Mouse (Mus musculus) hindbrain, postnatal 0 days (tissue): ENCODE measurements at regions not wholly inside any gene's neighbourhood (a gene's known extent, or its start where the extent isn't known, plus 50 kb on each side); places are given as distances from the start of the nearest gene placed in this dataset.

ENCODE experiments used
- ATAC-seq: fragments of 200-750 bp; cut with Nextera tagmentation; 2 replicates; pipeline ENCODE4 v1.8.0; 2017; ENCODE audit warnings: mild to moderate bottlenecking, moderate TSS enrichment, moderate library complexity
- DNase-seq: peaks from one replicate; pipeline ENCODE4 v3.0.0-alpha.2; 2015; ENCODE audit warnings: low spot score
- H3K27ac ChIP-seq: fragments of 300-500 bp; sonication (generic); 2 replicates; pipeline ENCODE4 v1.5.1; 2014; ENCODE audit warnings: mild to moderate bottlenecking
- H3K27me3 ChIP-seq: fragments of 300-500 bp; sonication (generic); 2 replicates; pipeline ENCODE4 v1.6.1; 2014; ENCODE audit warnings: low read length, mixed read lengths; ENCODE audit not compliant: insufficient read depth
- H3K36me3 ChIP-seq: fragments of 300-500 bp; sonication (generic); 2 replicates; pipeline ENCODE4 v1.6.1; 2014; ENCODE audit warnings: low read length, mixed read lengths; ENCODE audit not compliant: insufficient read depth
- H3K4me1 ChIP-seq: fragments of 300-500 bp; sonication (generic); 2 replicates; pipeline ENCODE4 v1.6.1; 2014; ENCODE audit warnings: antibody characterized with exemption, low read length, mixed read lengths; ENCODE audit not compliant: insufficient read depth
- H3K4me2 ChIP-seq: fragments of 300-500 bp; sonication (generic); 2 replicates; pipeline ENCODE4 v1.6.1; 2014; ENCODE audit warnings: low read depth, mild to moderate bottlenecking, low read length, moderate library complexity, mixed read lengths
- H3K4me3 ChIP-seq: fragments of 300-500 bp; sonication (generic); 2 replicates; pipeline ENCODE4 v1.5.1; 2014; ENCODE audit warnings: low read length
- H3K9ac ChIP-seq: fragments of 300-500 bp; sonication (generic); replicated peaks from 2 replicates; pipeline ENCODE4 v1.6.1; 2014; ENCODE audit warnings: mild to moderate bottlenecking, low read length, moderate library complexity, mixed read lengths
- H3K9me3 ChIP-seq: fragments of 300-500 bp; sonication (generic); 2 replicates; pipeline ENCODE4 v1.6.1; 2016; ENCODE audit warnings: low read length, mixed read lengths
- CTCF ChIP-seq: IDR thresholded peaks from 2 replicates; pipeline ENCODE4 v1.5.1; 2016; ENCODE audit warnings: antibody characterized with exemption, control low read depth, low read depth
- WGBS: fragments of 180-500 bp; shearing (Covaris S2); extraction: QIAGEN DNeasy Blood & Tissue Kit; methylation state at CpG from one replicate; pipeline ENCODE4 v1.1.7; 2014; 5-methylcytosine and 5-hydroxymethylcytosine counted together

DNA sequence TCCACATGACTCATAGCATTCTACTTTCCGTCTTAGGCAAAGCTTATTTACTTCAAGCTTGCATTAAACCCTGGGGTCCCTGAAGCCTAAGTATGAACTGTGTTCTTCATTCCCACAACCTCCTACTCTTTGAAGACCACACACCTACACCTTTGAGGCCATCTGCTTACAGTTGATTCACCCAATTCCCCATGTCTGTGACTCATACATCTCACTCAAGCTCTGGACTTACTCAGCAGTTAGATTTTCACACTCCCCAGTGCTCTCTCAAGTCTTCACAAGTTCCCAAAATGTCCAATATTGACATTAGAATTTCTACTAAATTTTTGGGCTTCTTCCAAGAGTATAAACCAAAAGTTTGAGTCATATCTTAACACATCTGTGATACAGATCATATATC lies 266.6 kb upstream of the Sorcs1 start:
- Histone ChIP-seq H3K36me3 (no peaks in the 10 kb centered on the region), H3K4me2 (no peak overlapping the region), H3K4me1 (no peaks in the 10 kb centered on the region), H3K9me3 (no peaks in the 10 kb centered on the region), H3K4me3 (no peak overlapping the region), H3K9ac (no peak overlapping the region), H3K27ac (no peak overlapping the region), H3K27me3 (no peaks in the 10 kb centered on the region)
- no peak for TF ChIP-seq CTCF
- 83% methylated on average over 1 of the region's 1 CpGs for WGBS
- DNase-seq (no peak), ATAC-seq (no peak)

DNA sequence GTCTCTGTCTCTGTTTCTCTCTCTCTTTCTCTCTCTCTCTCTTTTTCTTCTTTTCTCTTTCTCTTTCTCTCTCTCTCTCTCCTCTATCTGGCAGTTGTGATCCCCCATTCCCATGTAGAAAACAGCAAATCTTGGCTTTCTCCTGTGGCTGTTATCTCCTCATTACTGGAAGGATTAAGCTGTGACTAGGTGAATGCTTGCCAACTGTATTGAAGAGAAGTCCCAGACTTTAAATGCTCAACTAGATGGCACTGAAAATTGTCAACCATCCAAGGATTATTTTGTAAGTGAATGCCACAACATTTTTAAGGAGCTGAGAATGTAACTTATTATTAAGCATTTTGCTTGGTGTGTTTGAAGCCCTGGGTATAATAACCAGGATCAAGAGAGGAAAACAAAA lies 233.2 kb upstream of the Sorcs1 start:
- no peak overlapping the region for H3K4me3 ChIP-seq
- ATAC-seq: no peak
- no peak overlapping the region for H3K27ac ChIP-seq
- no peaks in the 10 kb centered on the region for H3K9me3 ChIP-seq
- TF ChIP-seq CTCF: no peak
- H3K9ac ChIP-seq: no peak overlapping the region
- no peak for DNase-seq
- H3K36me3 ChIP-seq: no peaks in the 10 kb centered on the region
- H3K4me2 ChIP-seq: no peak overlapping the region
- no peaks in the 10 kb centered on the region for H3K4me1 ChIP-seq
- no peaks in the 10 kb centered on the region for H3K27me3 ChIP-seq

DNA sequence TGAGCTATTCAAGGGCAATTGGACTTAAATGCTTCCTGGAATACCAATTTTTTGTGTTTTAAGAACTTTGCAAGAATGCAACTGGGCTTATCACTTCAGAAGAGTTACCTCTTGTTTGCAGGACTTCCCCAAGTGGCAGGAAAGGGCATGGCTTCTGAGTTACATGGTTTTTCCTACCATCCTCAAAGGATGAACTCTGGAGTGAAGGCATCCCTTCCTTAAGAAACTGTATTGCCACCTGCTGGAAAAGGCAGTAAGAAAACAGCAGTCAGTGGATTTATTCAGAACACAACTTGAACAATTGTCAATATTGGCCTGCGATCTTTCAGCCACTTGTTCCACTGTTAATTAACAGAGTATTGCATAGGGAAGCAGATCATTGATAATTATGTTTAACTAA lies 232.2 kb upstream of the Sorcs1 start:
- peak; percentile 33 for TF ChIP-seq CTCF
- Histone ChIP-seq H3K9ac (no peak overlapping the region), H3K27me3 (no peaks in the 10 kb centered on the region), H3K4me1 (no peaks in the 10 kb centered on the region), H3K36me3 (no peaks in the 10 kb centered on the region), H3K4me2 (no peak overlapping the region), H3K9me3 (no peaks in the 10 kb centered on the region), H3K4me3 (no peak overlapping the region), H3K27ac (no peak overlapping the region)
- ATAC-seq (no peak), DNase-seq (peak; percentile 7)
- 85% methylated on average over 1 of the region's 1 CpGs for WGBS

DNA sequence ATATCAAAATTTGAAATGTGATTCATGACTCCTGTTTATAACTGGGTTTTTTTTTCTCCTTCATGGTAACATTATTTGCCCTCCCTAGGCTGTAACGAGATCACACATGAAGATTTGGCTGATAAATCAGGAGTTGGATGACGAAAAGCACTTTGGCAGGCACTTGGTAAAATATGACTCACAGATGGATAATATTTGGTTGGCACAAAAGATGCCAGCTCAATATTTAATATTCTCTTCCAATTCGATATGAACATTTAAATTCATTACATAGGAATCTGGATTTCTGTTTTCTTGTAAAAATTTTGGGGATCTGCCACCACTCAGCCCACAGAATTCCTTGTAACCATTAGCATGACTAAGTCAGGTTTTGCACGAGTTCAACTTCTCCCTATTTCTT lies 230.3 kb upstream of the Sorcs1 start:
- Histone ChIP-seq H3K4me2 (no peak overlapping the region), H3K9me3 (no peaks in the 10 kb centered on the region), H3K27me3 (no peaks in the 10 kb centered on the region), H3K27ac (no peak overlapping the region), H3K4me3 (no peak overlapping the region), H3K4me1 (no peaks in the 10 kb centered on the region), H3K36me3 (no peaks in the 10 kb centered on the region), H3K9ac (no peak overlapping the region)
- DNase-seq (peak; percentile 10), ATAC-seq (no peak)
- no peak for TF ChIP-seq CTCF
- 65% methylated on average over 4 of the region's 4 CpGs for WGBS

DNA sequence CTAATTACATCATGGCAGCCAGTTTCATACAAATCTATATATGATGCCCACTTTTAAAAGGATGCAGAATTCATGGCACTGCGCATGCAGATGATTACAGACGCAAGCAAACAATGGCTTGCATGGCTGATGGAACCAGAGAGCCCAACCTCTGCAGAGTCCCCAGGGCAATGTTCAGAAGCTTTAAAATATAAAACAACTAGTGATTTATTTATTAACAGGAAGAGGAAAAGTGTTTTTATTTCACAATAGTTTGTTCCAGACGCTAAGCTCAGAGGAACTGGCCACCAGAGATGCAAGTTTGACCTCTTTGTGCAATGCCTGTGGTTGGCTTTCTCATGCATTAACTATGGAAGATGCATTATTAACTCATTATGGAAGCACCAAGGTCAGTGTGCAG lies 215.3 kb upstream of the Sorcs1 start:
- ATAC-seq (no peak), DNase-seq (no peak)
- Histone ChIP-seq H3K9me3 (no peaks in the 10 kb centered on the region), H3K36me3 (no peaks in the 10 kb centered on the region), H3K9ac (no peak overlapping the region), H3K4me1 (no peaks in the 10 kb centered on the region), H3K27ac (no peak overlapping the region), H3K4me2 (no peak overlapping the region), H3K27me3 (no peaks in the 10 kb centered on the region), H3K4me3 (no peak overlapping the region)
- TF ChIP-seq CTCF: no peak
- 91% methylated on average over 3 of the region's 3 CpGs for WGBS

DNA sequence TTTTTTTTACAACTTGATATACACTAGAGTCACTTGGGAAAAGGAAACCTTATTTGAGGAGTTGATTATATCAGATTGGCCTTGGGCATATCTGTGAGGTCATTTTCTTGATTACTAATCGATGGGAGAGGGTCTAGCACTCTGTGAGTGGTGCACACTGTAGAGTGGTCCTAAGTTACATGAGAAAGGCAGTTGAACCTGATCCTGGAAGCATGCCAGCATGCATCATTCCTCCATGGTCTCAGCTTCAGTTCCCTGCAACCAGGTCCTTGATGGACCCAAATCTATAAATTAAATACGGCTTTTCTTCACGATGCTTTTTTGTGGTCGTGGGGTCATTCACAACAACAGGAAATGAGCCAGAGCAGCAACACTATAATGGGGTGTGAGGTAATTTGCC lies 194.2 kb upstream of the Sorcs1 start:
- Histone ChIP-seq H3K4me2 (no peak overlapping the region), H3K4me1 (no peaks in the 10 kb centered on the region), H3K27ac (no peak overlapping the region), H3K36me3 (no peaks in the 10 kb centered on the region), H3K4me3 (no peak overlapping the region), H3K9ac (no peak overlapping the region), H3K27me3 (no peaks in the 10 kb centered on the region), H3K9me3 (no peaks in the 10 kb centered on the region)
- 74% methylated on average over 4 of the region's 4 CpGs for WGBS
- ATAC-seq (no peak), DNase-seq (no peak)
- no peak for TF ChIP-seq CTCF

DNA sequence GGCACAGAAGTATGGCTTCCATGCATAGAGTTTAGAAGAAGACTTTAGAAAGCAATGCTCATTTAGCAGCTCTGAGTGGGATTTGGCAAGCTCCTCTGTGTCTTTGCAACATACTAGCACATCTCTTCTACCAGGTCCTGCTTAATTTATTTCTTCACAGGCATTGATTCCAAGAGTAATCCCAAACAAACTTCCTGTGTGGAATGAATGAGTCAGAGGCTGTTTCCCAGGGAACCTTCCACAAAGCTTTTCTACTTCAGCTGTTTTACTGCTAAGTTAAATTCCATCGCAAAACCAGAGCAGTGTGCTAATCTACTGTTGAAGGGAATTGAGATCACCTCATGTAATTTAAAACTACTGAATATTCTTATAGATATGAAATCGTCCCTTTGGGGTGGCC lies 193.7 kb upstream of the Sorcs1 start:
- no peak overlapping the region for H3K4me2 ChIP-seq
- no peak overlapping the region for H3K4me3 ChIP-seq
- no peak overlapping the region for H3K9ac ChIP-seq
- no peaks in the 10 kb centered on the region for H3K36me3 ChIP-seq
- no peak overlapping the region for H3K27ac ChIP-seq
- peak; percentile 33 for DNase-seq
- no peaks in the 10 kb centered on the region for H3K9me3 ChIP-seq
- no peak for ATAC-seq
- no peaks in the 10 kb centered on the region for H3K27me3 ChIP-seq
- 61% methylated on average over 2 of the region's 2 CpGs for WGBS
- TF ChIP-seq CTCF: no peak
- H3K4me1 ChIP-seq: no peaks in the 10 kb centered on the region
